ENCODE assay signal across 18 mouse cellular contexts in the genomic region with DNA sequence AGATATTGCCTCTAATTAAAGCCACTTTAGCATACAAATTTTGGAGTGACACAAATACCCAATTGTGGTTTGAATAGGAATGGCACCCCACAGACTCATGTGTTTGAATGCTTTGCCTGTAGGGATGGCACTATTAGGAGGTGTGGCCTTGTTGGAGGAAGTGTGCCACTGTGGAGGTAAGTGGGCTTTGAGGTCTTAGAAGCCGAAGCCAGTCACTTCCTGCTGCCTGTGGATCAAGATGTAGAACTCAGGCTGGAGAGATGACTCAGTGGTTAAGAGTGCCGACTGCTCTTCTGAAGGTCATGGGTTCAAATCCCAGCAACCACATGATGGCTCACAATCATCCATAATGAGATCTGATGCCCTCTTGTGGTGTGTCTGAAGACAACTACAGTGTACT. TPM values are rescaled to one million over a fixed set of nuclear protein-coding genes. Genes with fewer than 3 reads are reported as not detected.
DNase-seq lines count a peak whose midpoint lies in the region; ATAC-seq lines count a peak whose summit lies in the region.
"Had no signal": no experiment of that assay in that cellular context is flagged by ENCODE, and none has a peak within 500 bp of the region (broad histone marks: within the 10 kb centered on the region; RNA-seq: fewer than 3 reads in every experiment).

No protein-coding gene starts in this region.

- no peak overlapping the region for H3K4me3 ChIP-seq in embryonic facial prominence, embryonic 11.5 days (ENCODE audit: low read depth, low read length)
- H3K4me3 ChIP-seq in embryonic facial prominence, embryonic 10.5 days: no peak overlapping the region
- H3K4me3 ChIP-seq in heart, embryonic 14.5 days (ENCODE audit: control insufficient read depth in 1 of 2, insufficient read depth in 1 of 2, low read depth in 1 of 2, low read length in 2 of 2): no peak overlapping the region
- H3K4me3 ChIP-seq in kidney, embryonic 16.5 days (ENCODE audit: low read length): no peak overlapping the region
- H3K4me3 ChIP-seq in kidney, embryonic 14.5 days (ENCODE audit: low read length): no peak overlapping the region
- H3K4me3 ChIP-seq: hindbrain, embryonic 10.5 days; limb, embryonic 15.5 days; liver, embryonic 15.5 days; midbrain, embryonic 12.5 days had no signal

- no peak for DNase-seq in embryonic facial prominence, embryonic 11.5 days (ENCODE audit: low spot score)
- DNase-seq in embryonic facial prominence, embryonic 10.5 days (ENCODE audit: low spot score): no peak
- no peak for DNase-seq in heart, postnatal 4 days
- DNase-seq in 3T3-L1 (ENCODE audit: low read depth, low spot score): peak; percentile 31
- DNase-seq in ovary, postnatal 36 days (ENCODE audit: low spot score): no peak
- DNase-seq: adrenal gland, postnatal 25 days; cerebellum, adult 11-12 months; cerebellum, postnatal 14 days; kidney, adult 8-10 months; right cerebral cortex, postnatal 4 days had no signal

- ATAC-seq in embryonic facial prominence, embryonic 11.5 days (replicated peaks; ENCODE audit: insufficient number of reproducible peaks, low FRiP score, low TSS enrichment, low read depth): 0 out of 2 replicates have a peak, but pooled peaks have one; percentile 61
- no peak for ATAC-seq in heart, embryonic 14.5 days (ENCODE audit: insufficient number of reproducible peaks, insufficient read depth, low FRiP score, low read depth)
- ATAC-seq in kidney, embryonic 16.5 days (ENCODE audit: low FRiP score, low TSS enrichment): no peak
- no peak for ATAC-seq in kidney, embryonic 14.5 days (ENCODE audit: low FRiP score, low TSS enrichment)

- no peaks in the 10 kb centered on the region for H3K9me3 ChIP-seq in embryonic facial prominence, embryonic 11.5 days (replicated peaks; ENCODE audit: control insufficient read depth, low read length)
- H3K9me3 ChIP-seq in embryonic facial prominence, embryonic 10.5 days: no peaks in the 10 kb centered on the region
- H3K9me3 ChIP-seq in heart, embryonic 14.5 days (ENCODE audit: control insufficient read depth, low read length): no peaks in the 10 kb centered on the region
- no peaks in the 10 kb centered on the region for H3K9me3 ChIP-seq in kidney, embryonic 16.5 days (ENCODE audit: low read length)
- H3K9me3 ChIP-seq in kidney, embryonic 14.5 days (ENCODE audit: control insufficient read depth, low read length): no peaks in the 10 kb centered on the region
- H3K9me3 ChIP-seq: hindbrain, embryonic 10.5 days; limb, embryonic 15.5 days; liver, embryonic 15.5 days; midbrain, embryonic 12.5 days had no signal

- H3K9ac ChIP-seq in embryonic facial prominence, embryonic 11.5 days (replicated peaks; ENCODE audit: low read length): no peak overlapping the region
- H3K9ac ChIP-seq in heart, embryonic 14.5 days (ENCODE audit: low read length): no peak overlapping the region
- H3K9ac ChIP-seq in kidney, embryonic 16.5 days (replicated peaks; ENCODE audit: low read length): no peak overlapping the region
- no peak overlapping the region for H3K9ac ChIP-seq in kidney, embryonic 14.5 days (ENCODE audit: low read depth, low read length)
- H3K9ac ChIP-seq: limb, embryonic 15.5 days; liver, embryonic 15.5 days; midbrain, embryonic 12.5 days had no signal

- no peaks in the 10 kb centered on the region for H3K27me3 ChIP-seq in embryonic facial prominence, embryonic 11.5 days (ENCODE audit: control insufficient read depth, insufficient read depth, low read length)
- H3K27me3 ChIP-seq in embryonic facial prominence, embryonic 10.5 days (replicated peaks; ENCODE audit: low read depth, poor library complexity, severe bottlenecking): no peaks in the 10 kb centered on the region
- no peaks in the 10 kb centered on the region for H3K27me3 ChIP-seq in heart, embryonic 14.5 days (ENCODE audit: control insufficient read depth, insufficient read depth, low read length)
- no peaks in the 10 kb centered on the region for H3K27me3 ChIP-seq in kidney, embryonic 16.5 days (ENCODE audit: insufficient read depth, low read length)
- no peaks in the 10 kb centered on the region for H3K27me3 ChIP-seq in kidney, embryonic 14.5 days (ENCODE audit: control insufficient read depth, insufficient read depth, low read length)
- H3K27me3 ChIP-seq: CH12.LX; limb, embryonic 15.5 days; liver, embryonic 15.5 days; midbrain, embryonic 12.5 days had no signal

- H3K4me1 ChIP-seq in embryonic facial prominence, embryonic 11.5 days (ENCODE audit: control insufficient read depth, insufficient read depth, low read length): no peaks in the 10 kb centered on the region
- no peaks in the 10 kb centered on the region for H3K4me1 ChIP-seq in embryonic facial prominence, embryonic 10.5 days
- H3K4me1 ChIP-seq in heart, embryonic 14.5 days (ENCODE audit: control insufficient read depth in 2 of 2, insufficient read depth in 2 of 2, low read length in 2 of 2): no peaks in the 10 kb centered on the region
- H3K4me1 ChIP-seq in kidney, embryonic 16.5 days (ENCODE audit: insufficient read depth, low read length): no peaks in the 10 kb centered on the region
- H3K4me1 ChIP-seq in kidney, embryonic 14.5 days (ENCODE audit: control insufficient read depth, insufficient read depth, low read length): no peaks in the 10 kb centered on the region
- H3K4me1 ChIP-seq: limb, embryonic 15.5 days; liver, embryonic 15.5 days; midbrain, embryonic 12.5 days had no signal

- no peak overlapping the region for H3K27ac ChIP-seq in embryonic facial prominence, embryonic 11.5 days (replicated peaks; ENCODE audit: low read depth, low read length)
- no peak overlapping the region for H3K27ac ChIP-seq in embryonic facial prominence, embryonic 10.5 days (replicated peaks)
- H3K27ac ChIP-seq in heart, embryonic 14.5 days (replicated peaks in 1 of 2; ENCODE audit: control insufficient read depth in 1 of 2, insufficient read depth in 1 of 2, low read depth in 2 of 2, low read length in 2 of 2): peak overlapping the region; percentile 33 to 66; a peak in 3 of 4 replicates
- H3K27ac ChIP-seq in kidney, embryonic 16.5 days (ENCODE audit: low read length): peak overlapping the region; percentile 69; the same call in 1 of the 2 replicates
- H3K27ac ChIP-seq in kidney, embryonic 14.5 days (ENCODE audit: low read depth, low read length): no peak overlapping the region
- H3K27ac ChIP-seq: hindbrain, embryonic 10.5 days; limb, embryonic 15.5 days; liver, embryonic 15.5 days; midbrain, embryonic 12.5 days had no signal

- H3K36me3 ChIP-seq in embryonic facial prominence, embryonic 11.5 days (replicated peaks; ENCODE audit: control insufficient read depth, insufficient read depth, low read depth, low read length): no peaks in the 10 kb centered on the region; the same call in 1 of the 2 replicates
- peaks cover 87% of the 10 kb centered on the region for H3K36me3 ChIP-seq in embryonic facial prominence, embryonic 10.5 days (replicated peaks)
- peaks cover 89% of the 10 kb centered on the region for H3K36me3 ChIP-seq in heart, embryonic 14.5 days (ENCODE audit: control insufficient read depth, insufficient read depth, low read length)
- H3K36me3 ChIP-seq in kidney, embryonic 16.5 days (ENCODE audit: insufficient read depth, low read length): peaks cover 44% of the 10 kb centered on the region
- peaks cover 46% of the 10 kb centered on the region for H3K36me3 ChIP-seq in kidney, embryonic 14.5 days (ENCODE audit: control insufficient read depth, insufficient read depth, low read length)

- H3K4me2 ChIP-seq in embryonic facial prominence, embryonic 11.5 days (ENCODE audit: low read depth, low read length): no peak overlapping the region
- H3K4me2 ChIP-seq in heart, embryonic 14.5 days (ENCODE audit: low read length): no peak overlapping the region
- no peak overlapping the region for H3K4me2 ChIP-seq in kidney, embryonic 16.5 days (replicated peaks; ENCODE audit: low read depth, low read length)
- no peak overlapping the region for H3K4me2 ChIP-seq in kidney, embryonic 14.5 days (replicated peaks; ENCODE audit: low read depth, low read length)
- H3K4me2 ChIP-seq: limb, embryonic 15.5 days; liver, embryonic 15.5 days; midbrain, embryonic 12.5 days had no signal

- 93% methylated on average over 2 of the region's 2 CpGs for WGBS in embryonic facial prominence, embryonic 11.5 days
- WGBS in embryonic facial prominence, embryonic 10.5 days: 93% methylated on average over 2 of the region's 2 CpGs
- 85% methylated on average over 2 of the region's 2 CpGs for WGBS in heart, embryonic 14.5 days
- 83% methylated on average over 2 of the region's 2 CpGs for WGBS in kidney, embryonic 16.5 days
- 79% methylated on average over 2 of the region's 2 CpGs for WGBS in kidney, embryonic 14.5 days

RNA-seq across cellular contexts. Expression of a gene that starts 30.8 kb away (rescaled TPM):
- polyA plus RNA-seq in embryonic facial prominence, embryonic 11.5 days (2014; fragmentation: Nextera tagmentation; extraction: Ambion mirVana): 33.7 and 35.6 TPM in 2 replicates
- polyA plus RNA-seq in embryonic facial prominence, embryonic 10.5 days (2016; fragmentation: Nextera tagmentation; extraction: Ambion mirVana): 28.3 and 29.8 TPM in 2 replicates
- 23.8 TPM in 2 replicates for polyA plus RNA-seq in heart, embryonic 14.5 days (2014; fragmentation: Nextera tagmentation; extraction: Ambion mirVana)
- total RNA-seq in heart, postnatal 4 days (2021): 10 to 100 TPM; 32.5 to 35.7 TPM
- 21.0 and 21.6 TPM in 2 replicates for polyA plus RNA-seq in kidney, embryonic 16.5 days (2015; fragmentation: Nextera tagmentation; extraction: Ambion mirVana)
- polyA plus RNA-seq in kidney, embryonic 14.5 days (2014; fragmentation: Nextera tagmentation; extraction: Ambion mirVana): 13.3 and 24.4 TPM in 2 replicates

RNA-seq across cellular contexts. Expression of a gene that starts 44.4 kb away (rescaled TPM):
- 111 and 125 TPM in 2 replicates for polyA plus RNA-seq in embryonic facial prominence, embryonic 11.5 days (2014; fragmentation: Nextera tagmentation; extraction: Ambion mirVana)
- polyA plus RNA-seq in embryonic facial prominence, embryonic 10.5 days (2016; fragmentation: Nextera tagmentation; extraction: Ambion mirVana): 115 and 137 TPM in 2 replicates
- 39.0 and 43.6 TPM in 2 replicates for polyA plus RNA-seq in heart, embryonic 14.5 days (2014; fragmentation: Nextera tagmentation; extraction: Ambion mirVana)
- total RNA-seq in heart, postnatal 4 days (2021): 10 to 100 TPM; 27.6 to 31.0 TPM
- polyA plus RNA-seq in kidney, embryonic 16.5 days (2015; fragmentation: Nextera tagmentation; extraction: Ambion mirVana): 59.7 and 62.6 TPM in 2 replicates
- polyA plus RNA-seq in kidney, embryonic 14.5 days (2014; fragmentation: Nextera tagmentation; extraction: Ambion mirVana): 63.1 and 77.4 TPM in 2 replicates

Comparison
In these comparisons a context has a peak if more than half of its experiments do, and no peak if none do; other contexts are left out.
1. H3K27ac ChIP-seq: peak in heart, embryonic 14.5 days (2 of 2) and kidney, embryonic 16.5 days (single experiment); none in embryonic facial prominence, embryonic 11.5 days (single experiment), embryonic facial prominence, embryonic 10.5 days (single experiment) and kidney, embryonic 14.5 days (single experiment).